Mouse (Mus musculus): ENCODE data around the gene Nadsyn1.

Nadsyn1 gene

GRCm38 (mm10) chr7:143801195-143802065 lies 21.2 kb downstream of the Nadsyn1 start:
- no peak for DNase-seq

GRCm38 (mm10) chr7:143800770-143801169 lies 21.9 kb downstream of the Nadsyn1 start:
- DNase-seq: no peak

GRCm38 (mm10) chr7:143798783-143799182 lies 23.9 kb downstream of the Nadsyn1 start:
- DNase-seq: peak; percentile 38 to 50

- peak; percentile 48 to 70 for DNase-seq
These were observed 29.5 kb downstream of the Nadsyn1 start for GRCm38 (mm10) chr7:143793121-143793520.

- DNase-seq: no peak
These were observed 30.2 kb downstream of the Nadsyn1 start for GRCm38 (mm10) chr7:143792336-143792985.

GRCm38 (mm10) chr7:143783996-143784829 lies 38.4 kb downstream of the Nadsyn1 start, which contains the start of gene Mrgpre:
Mrgpre (minus strand) TSS chr7:143784500.
- DNase-seq: peak; percentile 71 to 80

- peak in 1 of 2 experiments; percentile 27 for DNase-seq
These were observed 39.2 kb downstream of the Nadsyn1 start for GRCm38 (mm10) chr7:143783378-143783995.

- no peak for DNase-seq
These were observed 45.3 kb downstream of the Nadsyn1 start for GRCm38 (mm10) chr7:143777375-143777774.

GRCm38 (mm10) chr7:143776137-143776536 lies 46.5 kb downstream of the Nadsyn1 start:
- DNase-seq: no peak

- DNase-seq: no peak
These were observed 53.2 kb downstream of the Nadsyn1 start for GRCm38 (mm10) chr7:143769461-143769860.

GRCm38 (mm10) chr7:143768267-143768666 lies 54.4 kb downstream of the Nadsyn1 start:
- DNase-seq: no peak

- no peak for DNase-seq
These were observed 55.8 kb downstream of the Nadsyn1 start, which contains the start of gene Mrgprg for GRCm38 (mm10) chr7:143766893-143767292. Mrgprg (minus strand) TSS chr7:143766993.

GRCm38 (mm10) chr7:143764876-143765530 lies 57.6 kb downstream of the Nadsyn1 start:
- DNase-seq: no peak

- peak; percentile 50 to 59 for DNase-seq
These were observed 58.9 kb downstream of the Nadsyn1 start for GRCm38 (mm10) chr7:143763794-143764193.

- peak; percentile 78 to 92 for DNase-seq
These were observed 63.7 kb downstream of the Nadsyn1 start for GRCm38 (mm10) chr7:143758956-143759355.

GRCm38 (mm10) chr7:143757696-143758095 lies 65.0 kb downstream of the Nadsyn1 start:
- no peak for DNase-seq

- DNase-seq: peak; percentile 67 to 73
These were observed 65.6 kb downstream of the Nadsyn1 start for GRCm38 (mm10) chr7:143757027-143757390.

- no peak for DNase-seq
These were observed 66.3 kb downstream of the Nadsyn1 start, which contains the start of gene Osbpl5 for GRCm38 (mm10) chr7:143756125-143757026. Osbpl5 (minus strand) TSS chr7:143756985.

GRCm38 (mm10) chr7:143755357-143756124 lies 67.1 kb downstream of the Nadsyn1 start:
- no peak for DNase-seq

Data from cerebellum, postnatal 14 days (tissue).